11 mouse cellular contexts compared by ENCODE assay signal in genomic region chr8:3416846-3417245, GRCm38 (mm10). TPM values are rescaled to one million over a fixed set of nuclear protein-coding genes. Genes with fewer than 3 reads are reported as not detected.
DNase-seq lines count a peak whose midpoint lies in the region; ATAC-seq lines count a peak whose summit lies in the region.
"Had no signal": no experiment of that assay in that cellular context is flagged by ENCODE, and none has a peak within 500 bp of the region (broad histone marks: within the 10 kb centered on the region; RNA-seq: fewer than 3 reads in every experiment).

No protein-coding gene starts in this region.

- no peak overlapping the region for H3K4me3 ChIP-seq in heart, embryonic 10.5 days
- H3K4me3 ChIP-seq in limb, embryonic 11.5 days (ENCODE audit: low read depth, low read length), result no peak overlapping the region
- no peak overlapping the region for H3K4me3 ChIP-seq in limb, embryonic 10.5 days
- H3K4me3 ChIP-seq in liver, embryonic 16.5 days (ENCODE audit: low read depth, low read length), result no peak overlapping the region

- 0 out of 2 replicates have a peak overlapping the region, but pooled peaks have one; percentile 10 for H3K4me2 ChIP-seq in limb, embryonic 11.5 days (ENCODE audit: low read depth, severe bottlenecking)
- no peak overlapping the region for H3K4me2 ChIP-seq in liver, embryonic 16.5 days (ENCODE audit: low read depth, low read length)

- H3K9me3 ChIP-seq in heart, embryonic 10.5 days, result no peaks in the 10 kb centered on the region
- H3K9me3 ChIP-seq in limb, embryonic 11.5 days (ENCODE audit: control insufficient read depth, low read length), result no peaks in the 10 kb centered on the region
- no peaks in the 10 kb centered on the region for H3K9me3 ChIP-seq in limb, embryonic 10.5 days (replicated peaks)
- H3K9me3 ChIP-seq in liver, embryonic 16.5 days (replicated peaks; ENCODE audit: control insufficient read depth, low read length), result no peaks in the 10 kb centered on the region

- DNase-seq in heart, embryonic 10.5 days (ENCODE audit: low spot score), result no peak
- no peak for DNase-seq in heart, postnatal 25 days (ENCODE audit: low spot score)
- DNase-seq in limb, embryonic 11.5 days (ENCODE audit: low spot score), result no peak
- no peak for DNase-seq in limb, embryonic 10.5 days (ENCODE audit: low spot score)
- peak; percentile 69 for DNase-seq in ZHBTc4 (ENCODE audit: low read depth, low spot score)
- DNase-seq in cerebellum, adult 11 months, result no peak
- DNase-seq: cerebellum, postnatal 14 days; kidney, postnatal 36 days; lung, postnatal 10 days had no signal

- no peaks in the 10 kb centered on the region for H3K36me3 ChIP-seq in heart, embryonic 10.5 days
- H3K36me3 ChIP-seq in limb, embryonic 11.5 days (ENCODE audit: control insufficient read depth, insufficient read depth, low read length), result no peaks in the 10 kb centered on the region
- no peaks in the 10 kb centered on the region for H3K36me3 ChIP-seq in limb, embryonic 10.5 days
- H3K36me3 ChIP-seq in liver, embryonic 16.5 days (ENCODE audit: control insufficient read depth, insufficient read depth), result no peaks in the 10 kb centered on the region

- H3K27ac ChIP-seq in heart, embryonic 10.5 days, result peak overlapping the region; percentile 73
- H3K27ac ChIP-seq in limb, embryonic 11.5 days (replicated peaks; ENCODE audit: low read depth, low read length), result no peak overlapping the region
- no peak overlapping the region for H3K27ac ChIP-seq in limb, embryonic 10.5 days
- peak overlapping the region; percentile 25; the same call in 1 of the 2 replicates for H3K27ac ChIP-seq in liver, embryonic 16.5 days (ENCODE audit: low read length)

- ATAC-seq in limb, embryonic 11.5 days (ENCODE audit: insufficient number of reproducible peaks, low FRiP score, low TSS enrichment, low read depth), result no peak
- ATAC-seq in liver, embryonic 16.5 days (ENCODE audit: low read depth), result no peak
- ATAC-seq in megakaryocyte, adult 5-6 weeks (ENCODE audit: poor library complexity, severe bottlenecking), result no peak

- peaks cover 70% of the 10 kb centered on the region for H3K4me1 ChIP-seq in heart, embryonic 10.5 days
- peaks cover 22% of the 10 kb centered on the region for H3K4me1 ChIP-seq in limb, embryonic 11.5 days (ENCODE audit: control insufficient read depth, insufficient read depth, low read length)
- H3K4me1 ChIP-seq in limb, embryonic 10.5 days, result peaks cover 49% of the 10 kb centered on the region
- peaks cover 21% of the 10 kb centered on the region for H3K4me1 ChIP-seq in liver, embryonic 16.5 days (ENCODE audit: control insufficient read depth, low read depth, low read length)

- no peaks in the 10 kb centered on the region for H3K27me3 ChIP-seq in heart, embryonic 10.5 days (ENCODE audit: insufficient read depth, poor library complexity, severe bottlenecking)
- H3K27me3 ChIP-seq in limb, embryonic 11.5 days (ENCODE audit: control insufficient read depth, insufficient read depth, low read length), result no peaks in the 10 kb centered on the region
- H3K27me3 ChIP-seq in limb, embryonic 10.5 days (ENCODE audit: low read depth, poor library complexity, severe bottlenecking), result no peaks in the 10 kb centered on the region
- H3K27me3 ChIP-seq in liver, embryonic 16.5 days (ENCODE audit: control insufficient read depth, insufficient read depth, low read depth, low read length), result no peaks in the 10 kb centered on the region

- 42% methylated on average over 4 of the region's 4 CpGs for WGBS in heart, embryonic 10.5 days
- 47% methylated on average over 4 of the region's 4 CpGs for WGBS in limb, embryonic 11.5 days
- WGBS in limb, embryonic 10.5 days, result 42% methylated on average over 4 of the region's 4 CpGs
- WGBS in liver, embryonic 16.5 days (ENCODE audit: insufficient replicate concordance), result 57% methylated on average over 4 of the region's 4 CpGs

- intact Hi-C loops in heart, postnatal 25 days (cut with DNase I), result no loop called here

- H3K9ac ChIP-seq in limb, embryonic 11.5 days (ENCODE audit: low read length), result no peak overlapping the region
- no peak overlapping the region for H3K9ac ChIP-seq in liver, embryonic 16.5 days (ENCODE audit: low read depth, low read length)

RNA-seq across cellular contexts. Expression of gene Arhgef18, which starts 24.0 kb away (rescaled TPM):
- 7.2 and 8.0 TPM in 2 replicates for polyA plus RNA-seq in heart, embryonic 10.5 days (2016; fragmentation: Nextera tagmentation; extraction: Ambion mirVana)
- total RNA-seq in heart, postnatal 25 days (2021), result 10 to 100 TPM; 20.0 to 20.3 TPM
- 8.2 TPM in 2 replicates for polyA plus RNA-seq in limb, embryonic 11.5 days (2014; fragmentation: Nextera tagmentation; extraction: Ambion mirVana)
- polyA plus RNA-seq in limb, embryonic 10.5 days (2016; fragmentation: Nextera tagmentation; extraction: Ambion mirVana), result 8.0 and 9.5 TPM in 2 replicates
- polyA plus RNA-seq in liver, embryonic 16.5 days (2015; fragmentation: Nextera tagmentation; extraction: Ambion mirVana), result 2.1 and 2.6 TPM in 2 replicates
- total RNA-seq in megakaryocyte, adult 5-6 weeks (2015), result 43.8 and 45.0 TPM in 2 replicates
- total RNA-seq in megakaryocyte, adult 5-6 weeks (2017), result 38.4 and 45.7 TPM in 2 replicates

RNA-seq across cellular contexts. Expression of gene Pex11g, which starts 50.6 kb away (rescaled TPM):
- 6.4 and 6.7 TPM in 2 replicates for polyA plus RNA-seq in heart, embryonic 10.5 days (2016; fragmentation: Nextera tagmentation; extraction: Ambion mirVana)
- 1 to 10 TPM; 3.2 to 3.4 TPM for total RNA-seq in heart, postnatal 25 days (2021)
- polyA plus RNA-seq in limb, embryonic 11.5 days (2014; fragmentation: Nextera tagmentation; extraction: Ambion mirVana), result 2.9 and 3.8 TPM in 2 replicates
- polyA plus RNA-seq in limb, embryonic 10.5 days (2016; fragmentation: Nextera tagmentation; extraction: Ambion mirVana), result 6.3 and 7.6 TPM in 2 replicates
- polyA plus RNA-seq in liver, embryonic 16.5 days (2015; fragmentation: Nextera tagmentation; extraction: Ambion mirVana), result 8.1 and 8.5 TPM in 2 replicates
- 0.20 and 0.32 TPM in 2 replicates for total RNA-seq in megakaryocyte, adult 5-6 weeks (2015)
- total RNA-seq in megakaryocyte, adult 5-6 weeks (2017), result 0.99 TPM in 1 of 2 replicates, not detected in the other

RNA-seq across cellular contexts. Expression of gene Tex45, which starts 53.8 kb away (rescaled TPM):
- polyA plus RNA-seq in heart, embryonic 10.5 days (2016; fragmentation: Nextera tagmentation; extraction: Ambion mirVana), result not detected in 2 replicates
- total RNA-seq in heart, postnatal 25 days (2021), result not detected
- polyA plus RNA-seq in limb, embryonic 11.5 days (2014; fragmentation: Nextera tagmentation; extraction: Ambion mirVana), result 0.13 TPM in 1 of 2 replicates, not detected in the other
- not detected in 2 replicates for polyA plus RNA-seq in limb, embryonic 10.5 days (2016; fragmentation: Nextera tagmentation; extraction: Ambion mirVana)
- not detected in 2 replicates for polyA plus RNA-seq in liver, embryonic 16.5 days (2015; fragmentation: Nextera tagmentation; extraction: Ambion mirVana)
- not detected in 2 replicates for total RNA-seq in megakaryocyte, adult 5-6 weeks (2015)
- total RNA-seq in megakaryocyte, adult 5-6 weeks (2017), result not detected in 2 replicates

Comparison
In these comparisons a context has a peak if more than half of its experiments do, and no peak if none do; other contexts are left out.
1. H3K27ac ChIP-seq: peak in heart, embryonic 10.5 days (single experiment) and liver, embryonic 16.5 days (single experiment); none in limb, embryonic 11.5 days (single experiment) and limb, embryonic 10.5 days (single experiment).